Comparison of ENCODE assay signal across 8 mouse cellular contexts in the genomic region with DNA sequence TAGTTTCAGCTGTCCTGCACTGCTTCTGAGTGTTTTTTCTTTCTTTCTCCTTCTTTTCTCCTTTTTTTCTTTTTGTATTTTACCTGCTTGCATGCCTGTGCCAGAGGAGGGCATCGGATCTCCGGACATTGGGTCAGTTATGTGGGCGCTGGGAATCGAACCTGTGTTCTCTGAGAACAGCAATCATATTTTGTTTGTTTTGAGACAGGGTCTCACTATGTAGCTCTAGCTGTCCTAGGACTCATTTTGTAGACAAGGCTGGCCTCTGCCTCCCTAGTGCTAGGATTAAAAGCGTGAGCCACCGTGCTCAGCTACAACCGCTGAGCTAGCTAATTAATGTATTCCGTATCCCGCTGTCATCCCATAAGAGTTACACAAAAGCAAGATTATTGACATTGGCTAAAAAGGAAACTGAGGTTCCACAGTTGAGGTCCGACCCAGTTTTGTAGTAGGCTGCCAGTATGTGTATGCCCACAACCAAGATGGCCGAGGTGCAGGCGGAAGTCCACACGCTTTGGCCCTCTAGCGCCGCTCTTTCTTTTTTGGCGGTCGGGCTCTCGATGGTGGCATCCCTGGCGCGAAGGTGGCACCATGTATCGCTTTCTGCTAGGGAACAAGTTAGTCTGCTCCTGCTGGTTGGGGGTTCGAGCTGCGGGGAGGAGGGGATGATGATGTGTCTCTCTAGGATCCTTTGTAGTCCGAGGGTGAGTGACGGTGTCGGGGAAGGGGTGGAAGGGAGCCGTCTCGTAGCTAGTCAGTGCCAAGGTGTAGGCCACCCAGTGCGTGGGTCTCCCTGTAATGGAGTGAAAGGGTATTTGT. TPM values are rescaled to one million over a fixed set of nuclear protein-coding genes. Genes with fewer than 3 reads are reported as not detected.
A peak's percentile ranks its signal among the peaks of the same experiment; 100 is the strongest.
DNase-seq lines count a peak whose midpoint lies in the region; ATAC-seq and TF ChIP-seq lines count a peak whose summit lies in the region.

No protein-coding gene starts in this region.

- WGBS in cerebellum, adult 2 months, result under 1% methylated on average over 29 of the region's 29 CpGs
- under 1% methylated on average over 29 of the region's 29 CpGs for WGBS in lung, adult 2 months
- WGBS in neural tube, embryonic 15.5 days, result under 1% methylated on average over 29 of the region's 29 CpGs

- peak; percentile 65; the same call in 1 of the 2 replicates for TF ChIP-seq POLR2A in cerebellum, adult 2 months (IDR thresholded peaks at IDR 0.05; ENCODE audit: borderline replicate concordance, insufficient read depth, low read length)
- TF ChIP-seq POLR2A in lung, adult 2 months (IDR thresholded peaks at IDR 0.05; ENCODE audit: borderline replicate concordance, extremely low read depth, low read depth, low read length), result peak; percentile 58; the same call in 1 of the 2 replicates
- TF ChIP-seq POLR2A in testis, adult 2 months (IDR thresholded peaks at IDR 0.05; ENCODE audit: control insufficient read depth, low read depth, low read length), result peak; percentile 37; the same call in 1 of the 2 replicates

- H3K27ac ChIP-seq in cerebellum, adult 2 months (ENCODE audit: insufficient read depth, low read length), result peak overlapping the region; percentile 96
- peak overlapping the region; percentile 86 for H3K27ac ChIP-seq in layer of hippocampus, adult 2 months
- peak overlapping the region; percentile 91 for H3K27ac ChIP-seq in neural tube, embryonic 15.5 days (replicated peaks)
- H3K27ac ChIP-seq in testis, adult 2 months (ENCODE audit: control insufficient read depth, insufficient read depth, low read depth, low read length), result peak overlapping the region; percentile 75

- H3K27me3 ChIP-seq in cerebellum, adult 2 months (ENCODE audit: control insufficient read depth, insufficient read depth, low read length), result no peaks in the 10 kb centered on the region
- H3K27me3 ChIP-seq in neural tube, embryonic 15.5 days (replicated peaks), result no peaks in the 10 kb centered on the region
- H3K27me3 ChIP-seq in testis, adult 2 months (ENCODE audit: control insufficient read depth, insufficient read depth, low read length), result peaks cover 3% of the 10 kb centered on the region; the same call in 1 of the 2 replicates

- H3K4me2 ChIP-seq in neural tube, embryonic 15.5 days, result peak overlapping the region; percentile 73

- ATAC-seq in neural tube, embryonic 15.5 days (ENCODE audit: low FRiP score), result peak; percentile 69

- peak; percentile 48; the same call in 1 of the 2 replicates for TF ChIP-seq CTCF in cerebellum, adult 2 months (IDR thresholded peaks at IDR 0.05; ENCODE audit: borderline replicate concordance, insufficient read depth, low read depth, low read length)
- peak; percentile 64 for TF ChIP-seq CTCF in layer of hippocampus, adult 2 months (conservative IDR thresholded peaks at IDR 0.05)
- 0 out of 2 replicates have a peak, but pooled peaks have one; percentile 11 for TF ChIP-seq CTCF in lung, adult 2 months (IDR thresholded peaks at IDR 0.05; ENCODE audit: insufficient read depth, low read length)
- TF ChIP-seq CTCF in testis, adult 2 months (IDR thresholded peaks at IDR 0.05; ENCODE audit: control insufficient read depth, insufficient read depth, insufficient replicate concordance, low read depth, low read length), result peak; percentile 3; the same call in 1 of the 2 replicates

- peak overlapping the region; percentile 98 for H3K4me3 ChIP-seq in cerebellum, adult 2 months (replicated peaks; ENCODE audit: insufficient read depth, low read depth, low read length)
- H3K4me3 ChIP-seq in layer of hippocampus, adult 2 months, result peak overlapping the region; percentile 85
- peak overlapping the region; percentile 74 for H3K4me3 ChIP-seq in lung, adult 2 months (replicated peaks; ENCODE audit: extremely low read depth, low read depth, low read length)
- H3K4me3 ChIP-seq in neural tube, embryonic 15.5 days (replicated peaks), result peak overlapping the region; percentile 66
- H3K4me3 ChIP-seq in testis, adult 2 months (ENCODE audit: control insufficient read depth, low read depth, low read length), result peak overlapping the region; percentile 93

- H3K4me1 ChIP-seq in cerebellum, adult 2 months (ENCODE audit: control insufficient read depth, insufficient read depth, low read length), result peaks cover 3% of the 10 kb centered on the region; the same call in 1 of the 2 replicates
- peaks cover 5% of the 10 kb centered on the region for H3K4me1 ChIP-seq in lung, adult 2 months (ENCODE audit: control insufficient read depth, insufficient read depth, low read length)
- peaks cover 51% of the 10 kb centered on the region for H3K4me1 ChIP-seq in neural tube, embryonic 15.5 days
- H3K4me1 ChIP-seq in testis, adult 2 months (ENCODE audit: control insufficient read depth, insufficient read depth, low read length), result peaks cover 31% of the 10 kb centered on the region

- no peaks in the 10 kb centered on the region for H3K9me3 ChIP-seq in neural tube, embryonic 15.5 days (replicated peaks)

- peak; percentile 79 for DNase-seq in ES-CJ7 (ENCODE audit: low read depth, low spot score)
- DNase-seq in cerebellum, adult 2 months, result peak; percentile 87 to 91
- DNase-seq in forelimb bud, embryonic 11.5 days (ENCODE audit: low read depth, low spot score), result peak; percentile 70
- DNase-seq in heart, postnatal 4 days, result peak; percentile 79
- peak; percentile 79 to 85 for DNase-seq in layer of hippocampus, adult 2 months (ENCODE audit: low spot score in 2 of 2)
- DNase-seq in lung, adult 2 months, result peak; percentile 80

- peak overlapping the region; percentile 81 for H3K9ac ChIP-seq in neural tube, embryonic 15.5 days (replicated peaks)

- peaks cover 4% of the 10 kb centered on the region for H3K36me3 ChIP-seq in neural tube, embryonic 15.5 days
- H3K36me3 ChIP-seq in testis, adult 2 months (ENCODE audit: control insufficient read depth, insufficient read depth, low read length), result no peaks in the 10 kb centered on the region

RNA-seq across cellular contexts. Expression of gene Ier2, which starts 2.1 kb away (rescaled TPM):
- 13.9 and 15.1 TPM in 2 replicates for polyA plus RNA-seq in cerebellum, adult 2 months (2012; rRNA removed)
- total RNA-seq in heart, postnatal 4 days (2021), result 10 to 100 TPM; 33.3 to 35.5 TPM
- 1 to 10 TPM; 5.1 to 7.2 TPM for total RNA-seq in layer of hippocampus, adult 2 months (2021)
- polyA plus RNA-seq in lung, adult 2 months (2012; rRNA removed), result 34.6 and 47.1 TPM in 2 replicates
- polyA plus RNA-seq in neural tube, embryonic 15.5 days (2015; fragmentation: Nextera tagmentation; extraction: Ambion mirVana), result 20.3 and 33.1 TPM in 2 replicates
- 2.1 and 2.3 TPM in 2 replicates for polyA plus RNA-seq in testis, adult 2 months (2012; rRNA removed)

RNA-seq across cellular contexts. Expression of gene Trmt1, which starts 21.3 kb away (rescaled TPM):
- 144 and 148 TPM in 2 replicates for polyA plus RNA-seq in cerebellum, adult 2 months (2012; rRNA removed)
- 10 to 100 TPM; 47.4 to 48.8 TPM for total RNA-seq in heart, postnatal 4 days (2021)
- 100 to 1,000 TPM; 109 to 113 TPM for total RNA-seq in layer of hippocampus, adult 2 months (2021)
- polyA plus RNA-seq in lung, adult 2 months (2012; rRNA removed), result 87.5 and 99.1 TPM in 2 replicates
- 66.7 and 75.1 TPM in 2 replicates for polyA plus RNA-seq in neural tube, embryonic 15.5 days (2015; fragmentation: Nextera tagmentation; extraction: Ambion mirVana)
- 131 and 161 TPM in 2 replicates for polyA plus RNA-seq in testis, adult 2 months (2012; rRNA removed)

RNA-seq across cellular contexts. Expression of gene Nacc1, which starts 22.9 kb away (rescaled TPM):
- polyA plus RNA-seq in cerebellum, adult 2 months (2012; rRNA removed), result 91.0 and 93.9 TPM in 2 replicates
- 10 to 100 TPM; 65.0 to 68.7 TPM for total RNA-seq in heart, postnatal 4 days (2021)
- 10 to 100 TPM; 91.8 to 93.9 TPM for total RNA-seq in layer of hippocampus, adult 2 months (2021)
- polyA plus RNA-seq in lung, adult 2 months (2012; rRNA removed), result 72.5 and 81.8 TPM in 2 replicates
- polyA plus RNA-seq in neural tube, embryonic 15.5 days (2015; fragmentation: Nextera tagmentation; extraction: Ambion mirVana), result 12.3 and 14.1 TPM in 2 replicates
- polyA plus RNA-seq in testis, adult 2 months (2012; rRNA removed), result 27.5 and 28.2 TPM in 2 replicates

RNA-seq across cellular contexts. Expression of gene Lyl1, which starts 36.5 kb away (rescaled TPM):
- 1.7 TPM in 2 replicates for polyA plus RNA-seq in cerebellum, adult 2 months (2012; rRNA removed)
- total RNA-seq in heart, postnatal 4 days (2021), result 10 to 100 TPM in 1 of 2 experiments, 1 to 10 TPM in 1; 9.6 to 10.6 TPM
- 1 to 10 TPM; 2.3 to 2.6 TPM for total RNA-seq in layer of hippocampus, adult 2 months (2021)
- 20.2 and 21.9 TPM in 2 replicates for polyA plus RNA-seq in lung, adult 2 months (2012; rRNA removed)
- 3.1 and 6.1 TPM in 2 replicates for polyA plus RNA-seq in neural tube, embryonic 15.5 days (2015; fragmentation: Nextera tagmentation; extraction: Ambion mirVana)
- polyA plus RNA-seq in testis, adult 2 months (2012; rRNA removed), result 0.93 and 1.2 TPM in 2 replicates

RNA-seq across cellular contexts. Expression of gene G430095P16Rik, which starts 58.0 kb away (rescaled TPM):
- polyA plus RNA-seq in cerebellum, adult 2 months (2012; rRNA removed), result 0.27 and 0.33 TPM in 2 replicates
- 1 to 10 TPM; 1.1 to 1.3 TPM for total RNA-seq in heart, postnatal 4 days (2021)
- under 1 TPM in 1 of 2 experiments, not detected in 1; 0.54 TPM for total RNA-seq in layer of hippocampus, adult 2 months (2021)
- polyA plus RNA-seq in lung, adult 2 months (2012; rRNA removed), result 2.0 and 2.8 TPM in 2 replicates
- 1.4 and 1.8 TPM in 2 replicates for polyA plus RNA-seq in neural tube, embryonic 15.5 days (2015; fragmentation: Nextera tagmentation; extraction: Ambion mirVana)
- polyA plus RNA-seq in testis, adult 2 months (2012; rRNA removed), result 0.32 TPM in 2 replicates

Comparison
In these comparisons a context has a peak if more than half of its experiments do, and no peak if none do; other contexts are left out.
1. Peak in every context shown above with its lines: DNase-seq, ATAC-seq, H3K4me3 ChIP-seq and H3K27ac ChIP-seq.
2. CTCF ChIP-seq: peak in every context shown above with its lines; median percentile 64 in layer of hippocampus, adult 2 months; 48 in cerebellum, adult 2 months; 11 in lung, adult 2 months; 3 in testis, adult 2 months.